Mouse (Mus musculus) stomach, embryonic 14.5 days (tissue): ENCODE results near the gene Ncln. TPM values are rescaled to one million over a fixed set of nuclear protein-coding genes. Genes with fewer than 3 reads are reported as not detected.

Source experiments
- ATAC-seq: fragments of 200-750 bp; cut with Nextera tagmentation; 2 replicates; pipeline ENCODE4 v1.8.0; 2017; ENCODE audit warnings: low read depth, moderate TSS enrichment; ENCODE audit not compliant: insufficient number of reproducible peaks, insufficient read depth, low FRiP score
- H3K27ac ChIP-seq: fragments of 300-500 bp; sonication (generic); 2 replicates; pipeline ENCODE4 v1.5.1; 2014; ENCODE audit warnings: mild to moderate bottlenecking, low read length, moderate library complexity, mixed read lengths
- H3K27me3 ChIP-seq: fragments of 300-500 bp; sonication (generic); 2 replicates; pipeline ENCODE4 v1.6.1; 2014; ENCODE audit warnings: low read length, control low read depth, mixed read lengths; ENCODE audit not compliant: control insufficient read depth, insufficient read depth
- H3K36me3 ChIP-seq: fragments of 300-500 bp; sonication (generic); 2 replicates; pipeline ENCODE4 v1.6.1; 2014; ENCODE audit warnings: mild to moderate bottlenecking, control low read depth, low read length, moderate library complexity, mixed read lengths; ENCODE audit not compliant: control insufficient read depth, insufficient read depth
- H3K4me1 ChIP-seq: fragments of 300-500 bp; sonication (generic); 2 replicates; pipeline ENCODE4 v1.6.1; 2014; ENCODE audit warnings: low read length, control low read depth, mixed read lengths; ENCODE audit not compliant: control insufficient read depth, insufficient read depth
- H3K4me2 ChIP-seq: fragments of 300-500 bp; sonication (generic); replicated peaks from 2 replicates; pipeline ENCODE4 v1.6.1; 2014; ENCODE audit warnings: low read depth, low read length, control low read depth
- H3K4me3 ChIP-seq: fragments of 300-500 bp; sonication (generic); 2 replicates; pipeline ENCODE4 v1.5.1; 2014; ENCODE audit warnings: low read depth, low read length, control low read depth
- H3K9ac ChIP-seq: fragments of 300-500 bp; sonication (generic); replicated peaks from 2 replicates; pipeline ENCODE4 v1.6.1; 2014; ENCODE audit warnings: low read depth, mild to moderate bottlenecking, control low read depth, low read length, moderate library complexity, mixed read lengths
- H3K9me3 ChIP-seq: fragments of 300-500 bp; sonication (generic); 2 replicates; pipeline ENCODE4 v1.6.1; 2016; ENCODE audit warnings: low read depth, low read length, control low read depth; ENCODE audit not compliant: control insufficient read depth
- WGBS: fragments of 180-500 bp; shearing (Covaris S2); extraction: QIAGEN DNeasy Blood & Tissue Kit; methylation state at CpG from one replicate; pipeline ENCODE4 v1.1.7; 2014; 5-methylcytosine and 5-hydroxymethylcytosine counted together
- polyA plus RNA-seq: library from polyadenylated mRNA; unstranded; fragments of >200 nt; fragmentation: Nextera tagmentation; extraction: Ambion mirVana; gene quantifications from 2 replicates; pipeline ENCODE4 v1.2.1, GENCODE M21; 2014

The Ncln gene
- polyA plus RNA-seq, 1 experiment from 2014 or later = 79.1 TPM

- 32% methylated on average over 6 of the region's 6 CpGs for WGBS
- H3K27me3 ChIP-seq = no peaks in the 10 kb centered on the region
- no peak overlapping the region for H3K9ac ChIP-seq
- no peak overlapping the region for H3K27ac ChIP-seq
- no peak overlapping the region for H3K4me2 ChIP-seq
- no peak for ATAC-seq
- no peaks in the 10 kb centered on the region for H3K9me3 ChIP-seq
- H3K4me3 ChIP-seq = no peak overlapping the region
- H3K4me1 ChIP-seq = no peaks in the 10 kb centered on the region
- H3K36me3 ChIP-seq = no peaks in the 10 kb centered on the region
These were observed 10.9 kb upstream of the Ncln start for GRCm38 (mm10) chr10:81507095-81507494.

GRCm38 (mm10) chr10:81505016-81505664, 8.9 kb upstream of the Ncln start:
- no peaks in the 10 kb centered on the region for H3K9me3 ChIP-seq
- no peak for ATAC-seq
- no peaks in the 10 kb centered on the region for H3K27me3 ChIP-seq
- H3K4me2 ChIP-seq = no peak overlapping the region
- no peak overlapping the region for H3K9ac ChIP-seq
- H3K27ac ChIP-seq = no peak overlapping the region
- no peak overlapping the region for H3K4me3 ChIP-seq
- no peaks in the 10 kb centered on the region for H3K36me3 ChIP-seq
- no peaks in the 10 kb centered on the region for H3K4me1 ChIP-seq
- WGBS = 69% methylated on average over 15 of the region's 15 CpGs

GRCm38 (mm10) chr10:81502658-81503057, 6.5 kb upstream of the Ncln start:
- Histone ChIP-seq H3K4me2 (peak overlapping the region; percentile 62), H3K27me3 (no peaks in the 10 kb centered on the region), H3K27ac (no peak overlapping the region), H3K4me3 (peak overlapping the region; percentile 27; the same call in 1 of the 2 replicates), H3K36me3 (no peaks in the 10 kb centered on the region), H3K4me1 (no peaks in the 10 kb centered on the region), H3K9ac (no peak overlapping the region), H3K9me3 (no peaks in the 10 kb centered on the region)
- WGBS = 9% methylated on average over 36 of the region's 36 CpGs
- ATAC-seq = peak; percentile 72

- no peak for ATAC-seq
- Histone ChIP-seq H3K4me2 (no peak overlapping the region), H3K9me3 (no peaks in the 10 kb centered on the region), H3K9ac (no peak overlapping the region), H3K36me3 (no peaks in the 10 kb centered on the region), H3K27ac (no peak overlapping the region), H3K4me3 (no peak overlapping the region), H3K27me3 (no peaks in the 10 kb centered on the region), H3K4me1 (no peaks in the 10 kb centered on the region)
- 85% methylated on average over 5 of the region's 5 CpGs for WGBS
These were observed 5.7 kb upstream of the Ncln start for GRCm38 (mm10) chr10:81501863-81502262.

GRCm38 (mm10) chr10:81500032-81500431, 3.8 kb upstream of the Ncln start, which contains the start of gene S1pr4:
Gene S1pr4, minus strand, starts transcription at chr10:81500132.
- no peak within 1 kb of the TSS for H3K27ac ChIP-seq
- peaks cover 4% of the 10 kb centered on the region for H3K4me1 ChIP-seq
- no peak within 1 kb of the TSS for H3K4me2 ChIP-seq
- no peak for ATAC-seq
- H3K9ac ChIP-seq = no peak within 1 kb of the TSS
- H3K27me3 ChIP-seq = no peaks in the 10 kb centered on the region
- H3K36me3 ChIP-seq = no peaks in the 10 kb centered on the region
- H3K9me3 ChIP-seq = no peaks in the 10 kb centered on the region
- 91% methylated on average over 2 of the region's 3 CpGs for WGBS
- no peak within 1 kb of the TSS for H3K4me3 ChIP-seq

- Histone ChIP-seq H3K9me3 (no peaks in the 10 kb centered on the region), H3K4me2 (no peak overlapping the region), H3K36me3 (no peaks in the 10 kb centered on the region), H3K27me3 (no peaks in the 10 kb centered on the region), H3K4me3 (no peak overlapping the region), H3K4me1 (peaks cover 11% of the 10 kb centered on the region), H3K27ac (no peak overlapping the region), H3K9ac (no peak overlapping the region)
- WGBS = 71% methylated on average over 23 of the region's 23 CpGs
- no peak for ATAC-seq
These were observed 3.2 kb upstream of the Ncln start for GRCm38 (mm10) chr10:81499250-81499901.

GRCm38 (mm10) chr10:81498316-81499249, 2.4 kb upstream of the Ncln start:
- H3K9ac ChIP-seq = no peak overlapping the region
- H3K36me3 ChIP-seq = no peaks in the 10 kb centered on the region
- peaks cover 12% of the 10 kb centered on the region for H3K4me1 ChIP-seq
- H3K27me3 ChIP-seq = no peaks in the 10 kb centered on the region
- H3K27ac ChIP-seq = no peak overlapping the region
- WGBS = 83% methylated on average over 38 of the region's 38 CpGs
- no peak overlapping the region for H3K4me2 ChIP-seq
- no peak for ATAC-seq
- no peak overlapping the region for H3K4me3 ChIP-seq
- no peaks in the 10 kb centered on the region for H3K9me3 ChIP-seq
